Mouse (Mus musculus): ENCODE data around the gene Neurog3. TPM values are rescaled to one million over a fixed set of nuclear protein-coding genes. Genes with fewer than 3 reads are reported as not detected.

Neurog3 gene
- polyA plus RNA-seq, 1 experiment, result not detected

- Histone ChIP-seq H3K79me3 (ENCODE audit: low read depth) (no peaks in the 10 kb centered on the region), H3K27me3 (ENCODE audit: control insufficient read depth, insufficient read depth, insufficient read length) (no peaks in the 10 kb centered on the region), H3K79me2 (ENCODE audit: control insufficient read depth, insufficient read depth) (no peaks in the 10 kb centered on the region), H3K36me3 (ENCODE audit: control insufficient read depth, insufficient read depth) (no peaks in the 10 kb centered on the region), H3ac (ENCODE audit: control insufficient read depth, insufficient read length, low read depth) (no peak overlapping the region), H3K4me3 (ENCODE audit: insufficient read depth, poor library complexity, severe bottlenecking) (no peak overlapping the region)
- TF ChIP-seq USF1 (IDR thresholded peaks at IDR 0.05; ENCODE audit: low read depth) (no peak), CTCF (IDR thresholded peaks at IDR 0.05; ENCODE audit: control insufficient read depth, insufficient read depth, insufficient read length) (peak; percentile 98)
These were observed 50.2 kb downstream of the Neurog3 start for GRCm38 (mm10) chr10:62183053-62183452.

Other genes with a start within 250 kb of the Neurog3 start
- not detected for gene Col13a1, start 154.0 kb upstream of the Neurog3 start, polyA plus RNA-seq (2012; fragmentation: generic; extraction: Trizol)
- 1.9 TPM for gene Fam241b, start 10.8 kb downstream of the Neurog3 start, polyA plus RNA-seq (2012; fragmentation: generic; extraction: Trizol)
- gene Tspan15, start 98.2 kb downstream of the Neurog3 start, polyA plus RNA-seq (2012; fragmentation: generic; extraction: Trizol), result 5.6 TPM
- 0.04 TPM for gene Tacr2, start 119.3 kb downstream of the Neurog3 start, polyA plus RNA-seq (2012; fragmentation: generic; extraction: Trizol)
- gene Hk1, start 246.8 kb downstream of the Neurog3 start, polyA plus RNA-seq (2012; fragmentation: generic; extraction: Trizol), result 65.7 TPM